Mouse (Mus musculus): Measurements from ENCODE around the gene Fig4. TPM values are rescaled to one million over a fixed set of nuclear protein-coding genes. Genes with fewer than 3 reads are reported as not detected.

Fig4 gene
- total RNA-seq, 2 experiments from 2014 or later, result 7.3 to 7.6 TPM

DNA sequence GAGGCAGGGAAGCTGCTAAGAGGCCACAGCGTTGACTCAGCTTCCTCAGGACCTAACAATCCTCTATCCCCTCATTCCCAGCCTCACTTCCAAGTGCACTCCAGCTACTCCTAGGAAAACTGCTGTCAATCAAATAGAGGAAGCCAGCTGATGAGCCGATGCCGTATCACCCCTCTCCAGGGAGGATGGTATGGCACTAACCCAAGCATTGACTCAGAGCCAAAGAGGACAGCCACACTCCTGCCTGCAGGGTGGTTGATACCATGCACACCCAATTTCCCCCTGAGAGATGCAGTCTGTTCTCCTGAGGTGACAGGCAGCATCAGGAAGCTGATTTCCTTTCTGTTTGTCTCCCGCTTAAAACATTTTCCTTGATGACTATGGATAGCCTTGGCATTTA, 81.9 kb downstream of the Fig4 start:
- no peak for DNase-seq (ENCODE audit: low spot score)

DNA sequence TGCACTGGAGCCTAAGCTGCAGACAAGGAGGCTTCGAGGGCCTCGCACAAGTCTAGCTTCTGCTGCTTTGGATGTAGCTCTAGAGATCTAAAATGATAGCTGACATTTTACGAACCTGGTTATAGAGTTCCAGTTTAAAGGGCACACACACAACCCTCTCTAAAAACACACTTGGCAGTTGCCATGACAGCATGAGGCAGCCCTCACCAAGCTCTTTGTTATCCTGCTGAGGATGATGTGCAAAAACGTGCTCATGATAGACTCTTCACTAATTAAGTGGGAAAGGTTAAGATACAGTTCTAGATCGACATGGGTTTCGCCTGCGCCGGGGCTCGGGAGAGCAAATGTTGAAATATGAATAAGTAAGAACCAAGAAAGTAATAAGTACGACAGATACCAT, 84.2 kb downstream of the Fig4 start:
- no peak for DNase-seq (ENCODE audit: low spot score)

DNA sequence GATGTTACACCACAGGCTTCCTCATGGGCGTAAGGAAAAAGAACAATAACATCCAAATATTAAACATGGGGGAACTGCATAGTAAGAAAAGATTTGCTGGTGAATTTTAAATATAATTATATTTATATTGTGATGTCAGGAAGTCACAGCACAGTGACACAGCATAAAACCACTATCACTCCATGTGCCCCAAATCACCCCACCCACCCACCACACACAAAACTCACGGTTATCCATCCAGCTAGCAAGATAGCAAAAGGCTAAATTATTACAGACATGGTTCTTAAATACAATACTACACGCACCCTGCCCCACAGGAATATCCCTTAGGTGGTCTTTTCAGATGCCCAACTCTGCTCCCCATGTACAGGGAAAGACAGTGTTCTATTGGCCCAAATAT, 89.0 kb downstream of the Fig4 start:
- DNase-seq (ENCODE audit: low spot score), result no peak

DNA sequence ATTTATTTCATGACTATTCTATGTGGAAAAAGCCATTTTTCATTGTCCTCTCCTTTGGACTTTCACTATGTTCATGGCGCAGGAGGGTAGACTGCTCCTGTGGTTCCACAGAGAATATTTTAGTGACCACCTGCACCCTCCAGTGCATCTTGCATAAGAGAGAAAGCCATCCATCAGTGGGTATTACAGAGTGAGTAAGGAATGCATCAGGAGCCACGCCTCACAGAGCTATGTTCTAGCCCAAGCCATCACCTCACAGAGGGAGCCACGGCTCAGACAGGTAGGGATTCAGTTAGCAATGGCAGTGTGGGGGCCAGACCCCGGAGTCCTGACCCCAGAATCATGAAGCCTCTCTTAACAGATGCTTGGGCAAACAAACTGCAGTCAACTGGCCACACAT, 93.5 kb downstream of the Fig4 start:
- DNase-seq (ENCODE audit: low spot score), result no peak

DNA sequence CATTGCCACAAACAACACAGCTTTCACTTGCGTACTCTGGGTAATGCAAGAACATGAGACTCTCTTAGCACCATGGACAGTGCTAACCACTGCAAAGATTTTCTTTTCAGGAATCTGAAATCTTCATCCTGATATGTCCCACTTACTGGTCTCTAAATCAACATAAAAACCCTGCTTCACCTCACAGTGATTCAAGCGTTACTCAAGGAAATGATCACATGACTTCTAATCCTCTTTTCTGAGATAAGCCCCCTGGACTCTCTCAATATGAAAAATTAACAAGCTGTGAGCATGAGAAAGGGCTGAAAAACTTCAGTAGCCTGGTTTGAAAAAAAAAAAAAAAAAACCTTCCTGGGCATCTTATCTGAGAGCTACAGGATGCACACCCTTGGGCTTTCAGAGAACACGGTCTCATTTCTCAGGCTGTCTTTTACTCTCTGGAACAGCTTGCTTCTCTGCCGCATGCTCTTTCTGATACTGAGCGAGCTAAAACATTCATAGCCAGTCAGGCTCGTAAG, 94.1 kb downstream of the Fig4 start:
- no peak for DNase-seq (ENCODE audit: low spot score)

DNA sequence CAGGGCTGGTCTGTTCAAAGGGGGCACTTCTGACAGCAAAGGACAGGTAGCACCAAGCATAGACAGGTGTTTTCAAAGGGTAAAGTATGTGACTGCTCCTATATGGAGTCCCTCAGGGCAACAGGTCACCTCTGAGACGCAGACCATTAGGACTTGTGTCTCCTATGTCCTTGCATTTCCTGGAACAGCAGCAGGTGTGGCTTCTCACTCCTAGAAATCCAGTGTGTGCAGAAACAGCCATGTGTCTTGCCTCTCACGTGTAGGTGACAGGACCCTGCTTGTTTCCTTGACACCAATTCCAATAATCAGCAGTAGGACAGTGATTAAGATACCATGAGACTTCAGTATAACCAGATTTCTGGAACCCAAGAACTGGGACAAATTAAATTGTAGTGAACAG, 97.4 kb downstream of the Fig4 start:
- DNase-seq (ENCODE audit: low spot score), result no peak

DNA sequence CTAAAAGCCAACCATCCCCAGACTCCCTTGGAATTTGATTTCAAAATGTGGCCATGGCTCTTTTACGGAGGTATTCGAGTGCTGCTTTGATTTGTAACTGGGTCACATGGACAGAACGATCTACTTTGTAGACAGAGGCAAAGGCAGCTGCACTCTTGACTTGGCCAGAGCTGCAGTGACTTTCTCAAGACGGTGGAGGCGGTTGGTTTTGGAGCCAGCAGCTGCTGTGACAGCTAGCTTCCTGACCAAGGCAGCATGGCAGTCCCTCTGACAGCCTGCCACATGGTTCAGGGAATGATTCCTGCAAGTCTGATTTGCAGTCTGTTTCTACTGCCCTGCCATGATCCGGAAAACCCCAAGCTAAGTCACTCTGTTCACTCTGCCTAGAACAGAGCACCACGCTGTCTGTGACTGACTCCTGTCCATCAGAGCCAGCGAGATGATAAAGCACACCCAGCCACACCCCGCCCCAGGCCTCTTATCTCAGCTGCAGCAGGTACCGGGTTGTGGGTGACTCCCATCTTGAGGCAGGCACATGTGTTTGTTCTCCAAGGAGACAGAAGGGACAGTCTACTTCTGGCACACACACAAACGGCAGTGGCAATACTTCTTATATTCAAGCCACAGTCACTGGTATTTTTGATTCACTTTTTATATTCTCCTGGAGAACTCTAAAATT, 98.3 kb downstream of the Fig4 start:
- DNase-seq (ENCODE audit: low spot score), result no peak

DNA sequence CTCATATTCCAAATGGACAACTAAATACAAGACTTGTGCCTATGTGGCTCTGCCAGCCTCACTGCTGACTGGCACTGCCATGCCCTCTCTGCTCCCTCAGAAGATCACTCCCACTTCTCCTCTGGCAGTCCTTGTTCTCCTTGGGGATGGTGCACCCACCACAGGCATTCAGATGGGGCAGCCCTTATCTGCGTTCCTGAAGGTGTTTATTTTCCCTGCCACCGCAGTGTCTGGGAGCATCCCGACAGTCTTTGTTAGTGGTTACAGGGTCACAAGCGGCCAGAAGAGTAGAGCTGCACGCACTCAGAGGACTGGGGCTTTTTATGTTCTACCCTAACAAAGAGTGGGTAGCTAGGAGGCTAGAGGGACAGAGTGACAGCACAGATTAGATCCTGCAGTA, 98.9 kb downstream of the Fig4 start:
- DNase-seq (ENCODE audit: low spot score), result no peak

DNA sequence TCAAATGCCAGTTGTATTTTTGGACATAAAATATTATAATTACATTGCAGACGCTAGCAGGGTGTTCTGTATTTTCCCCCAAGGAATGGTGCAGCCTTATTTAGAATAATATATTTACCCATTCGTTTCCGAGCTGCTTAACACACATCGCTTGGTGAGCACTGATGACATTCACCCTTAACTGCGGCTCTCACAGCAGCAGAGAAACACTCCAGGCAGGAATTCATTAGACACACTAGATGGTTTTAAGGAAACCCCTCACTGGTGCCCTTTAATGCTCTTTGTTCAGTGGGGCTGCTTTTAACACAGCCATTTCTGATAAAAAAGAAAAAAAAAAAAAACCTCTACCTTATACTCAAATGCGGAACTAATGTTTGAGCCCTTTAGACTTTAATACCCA, 104.3 kb downstream of the Fig4 start:
- no peak for DNase-seq (ENCODE audit: low spot score)

DNA sequence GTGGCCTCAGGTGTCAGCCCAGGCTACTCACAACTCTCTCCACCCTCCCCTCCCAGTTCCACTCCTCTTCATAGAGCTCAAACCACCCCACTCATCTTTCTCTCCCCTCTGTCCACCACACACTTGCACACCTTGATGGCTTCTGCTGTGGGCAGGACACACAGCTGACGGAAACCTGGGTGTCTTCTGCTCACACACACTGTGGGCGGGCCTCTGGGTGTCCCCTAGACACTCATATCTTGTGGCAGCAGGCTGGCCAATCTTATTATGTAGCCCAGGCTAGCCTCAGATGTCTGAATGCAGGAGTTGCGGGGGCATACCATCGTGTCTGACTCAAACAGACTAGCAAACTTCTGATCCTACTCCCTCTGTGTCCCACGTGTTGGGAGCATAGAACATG, 105.3 kb downstream of the Fig4 start:
- DNase-seq (ENCODE audit: low spot score), result no peak

DNA sequence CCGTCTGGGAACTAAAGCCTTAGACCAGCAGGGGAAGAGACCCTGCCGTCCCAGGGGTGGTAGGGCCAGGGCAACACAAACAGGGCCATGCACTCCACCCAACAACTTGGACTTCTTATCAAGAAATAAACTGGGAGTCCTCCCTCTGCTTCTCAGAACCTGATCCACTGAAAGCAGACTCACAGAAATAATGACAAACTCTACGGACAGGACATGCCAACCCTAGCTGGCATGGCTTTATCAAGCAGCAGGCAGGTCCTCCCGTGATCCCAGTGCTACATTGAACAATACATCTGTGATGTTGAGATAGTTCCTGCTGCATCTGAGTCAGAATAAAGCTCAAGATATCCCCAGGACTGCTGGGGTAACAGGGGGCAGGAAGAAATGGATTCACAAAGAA, 106.8 kb downstream of the Fig4 start:
- DNase-seq (ENCODE audit: low spot score), result no peak

DNA sequence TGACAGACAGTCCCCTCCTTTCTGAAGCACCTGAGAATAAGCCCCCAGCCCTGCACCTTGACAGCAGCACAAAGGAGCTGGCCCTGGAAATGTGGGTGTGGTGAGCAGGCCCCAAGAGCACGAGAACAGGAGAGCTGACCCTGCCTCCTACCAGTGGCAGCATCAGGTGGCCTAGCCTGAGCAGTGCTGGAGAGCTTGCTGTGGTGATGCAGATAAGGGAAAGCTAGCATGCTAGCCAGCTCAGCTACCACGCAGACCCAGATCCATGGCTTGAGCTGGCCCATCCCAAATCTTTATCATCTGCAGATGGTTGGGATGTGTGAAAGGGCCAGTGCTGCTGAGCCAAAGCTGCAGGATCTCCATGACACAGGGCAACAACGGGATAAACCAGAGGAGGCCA, 113.7 kb downstream of the Fig4 start:
- DNase-seq (ENCODE audit: low spot score), result no peak

DNA sequence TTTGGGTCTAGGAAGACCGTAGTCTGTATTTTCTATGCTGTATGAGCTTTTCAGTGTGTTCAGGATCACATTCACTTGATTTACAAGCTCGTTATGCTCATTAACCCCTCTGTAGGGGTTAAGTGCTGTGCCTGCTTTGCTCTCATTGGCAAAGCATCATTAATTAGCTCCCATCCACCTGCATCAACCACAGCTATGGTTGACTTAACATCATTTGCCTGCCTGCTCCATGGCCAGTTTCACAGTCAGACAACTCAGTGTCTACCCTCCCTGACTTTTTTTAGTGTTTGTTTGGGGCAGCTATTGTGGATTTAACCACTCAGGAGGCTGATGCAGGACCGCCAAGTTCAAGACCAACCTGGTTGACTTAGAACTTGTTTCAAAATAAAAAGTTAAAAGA, 119.1 kb downstream of the Fig4 start:
- DNase-seq (ENCODE audit: low spot score), result no peak

DNA sequence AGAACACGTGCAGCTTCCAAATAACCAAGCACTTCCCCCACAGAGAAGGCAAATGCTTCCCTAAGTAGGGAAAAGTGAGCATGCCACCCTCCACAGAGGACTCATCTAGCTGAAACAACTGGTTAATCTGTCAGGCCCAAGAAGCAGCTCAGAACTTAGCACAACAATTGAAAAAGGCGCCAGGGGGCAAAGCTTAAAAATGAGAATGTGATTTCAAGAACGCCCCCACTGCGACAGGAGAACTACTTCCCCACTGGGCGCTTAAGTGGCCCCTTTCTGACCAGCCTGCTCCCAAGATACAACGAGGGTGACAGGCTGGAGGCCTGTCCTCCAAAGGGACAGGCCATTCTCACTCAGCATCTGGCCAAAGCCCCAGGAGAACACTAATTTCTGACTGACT, 120.4 kb downstream of the Fig4 start:
- no peak for DNase-seq (ENCODE audit: low spot score)

DNA sequence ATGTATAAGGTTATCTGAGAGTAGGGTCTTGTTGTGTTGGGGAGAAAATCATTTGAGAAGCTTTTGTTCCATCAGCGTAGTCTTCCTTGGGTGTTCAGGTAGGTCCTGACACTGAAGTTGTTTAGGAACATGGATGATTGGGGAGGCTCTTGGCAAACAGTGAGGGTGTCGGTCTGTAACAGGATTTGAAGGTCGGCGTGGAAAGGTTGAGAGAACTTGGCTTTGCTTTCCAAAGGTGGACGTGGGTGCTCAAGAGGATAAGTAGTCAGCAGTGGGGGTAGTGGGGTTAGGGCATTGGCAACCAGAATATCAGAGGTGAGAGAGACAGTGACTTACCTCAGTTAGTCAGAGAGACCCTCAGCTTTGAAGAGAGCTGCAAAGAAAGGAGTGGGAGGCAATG, 136.9 kb downstream of the Fig4 start:
- DNase-seq (ENCODE audit: low spot score), result no peak

DNA sequence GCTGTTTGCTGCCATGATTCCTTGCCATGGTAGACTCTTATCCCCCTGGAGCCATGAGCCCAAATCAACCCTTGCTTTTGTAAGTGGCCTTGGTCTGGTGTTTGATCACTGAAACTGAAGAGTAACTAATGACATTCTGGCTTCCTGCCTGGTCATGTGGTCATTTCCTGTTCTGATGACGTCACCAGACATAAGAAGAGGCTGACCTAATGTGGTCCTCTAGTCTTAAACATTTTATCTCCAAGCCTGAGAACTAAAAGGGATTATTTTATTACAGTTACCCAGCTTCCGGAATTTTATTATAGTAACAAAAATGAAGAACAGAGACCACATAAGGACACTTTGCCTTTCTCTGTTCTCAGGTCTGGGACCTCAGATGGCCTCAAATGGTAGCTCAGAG, 140.0 kb downstream of the Fig4 start:
- DNase-seq (ENCODE audit: low spot score), result no peak

DNA sequence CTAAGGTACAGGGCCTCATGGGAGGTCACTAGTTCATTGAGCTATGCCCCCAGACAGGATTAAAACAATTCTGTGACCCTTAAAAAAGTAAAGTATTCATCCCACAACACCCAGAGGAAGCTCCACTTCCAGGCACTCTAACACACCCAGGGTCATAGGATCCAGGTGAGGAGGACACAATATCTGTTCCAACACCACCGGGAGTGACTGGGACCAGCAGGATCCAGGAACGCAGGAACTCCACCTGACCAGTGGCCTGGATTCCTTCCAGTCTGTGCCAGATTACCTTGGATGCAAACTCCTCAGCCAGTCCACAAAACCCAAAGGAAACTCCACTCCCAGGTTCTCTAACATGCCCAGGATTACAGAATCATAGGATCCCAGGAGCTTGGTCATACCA, 145.8 kb downstream of the Fig4 start:
- no peak for DNase-seq (ENCODE audit: low spot score)

DNA sequence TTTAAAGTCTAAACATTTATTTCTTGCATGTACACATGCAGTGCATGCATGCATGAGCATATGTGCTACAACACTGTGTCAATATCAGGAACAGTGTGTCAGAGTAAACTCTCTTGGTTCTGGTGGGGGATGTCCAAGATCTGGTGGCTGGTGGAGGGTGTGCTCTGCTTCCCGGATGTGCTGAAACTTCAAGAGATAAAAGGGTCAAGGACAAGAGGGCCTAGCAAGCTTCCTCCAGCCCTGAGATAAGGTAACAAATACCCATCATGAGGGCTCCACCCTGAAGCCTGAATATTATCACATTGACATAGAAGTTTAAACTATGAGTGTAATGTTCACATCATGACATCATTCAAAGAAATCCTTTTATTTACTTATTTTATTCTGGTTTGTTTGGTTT, 146.4 kb downstream of the Fig4 start:
- DNase-seq (ENCODE audit: low spot score), result no peak

DNA sequence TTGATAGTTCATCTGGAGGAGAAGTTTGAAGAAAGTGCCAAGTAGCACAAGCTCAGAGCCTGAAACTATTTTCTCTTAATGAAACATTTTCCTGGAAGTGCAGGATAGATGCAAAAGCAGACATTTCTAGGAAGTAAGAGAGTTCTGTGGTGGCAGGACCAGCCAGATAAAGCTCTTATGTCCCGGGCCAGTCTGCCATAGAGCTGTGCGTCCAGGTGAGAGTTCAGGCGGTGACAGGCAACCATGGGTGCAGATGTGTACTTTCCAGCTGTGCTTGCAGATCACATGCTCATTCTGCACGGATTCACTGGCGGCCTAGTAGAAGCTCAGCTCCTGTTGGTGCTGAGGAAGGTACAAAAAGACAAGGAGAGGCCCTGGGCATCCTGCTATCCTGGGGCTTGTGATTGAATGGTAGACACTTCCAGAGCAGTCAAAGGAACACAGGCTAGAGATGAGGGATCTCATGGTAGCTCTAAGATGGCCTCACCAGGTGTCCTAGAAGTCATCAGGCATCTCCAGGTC, 149.8 kb downstream of the Fig4 start:
- DNase-seq (ENCODE audit: low spot score), result no peak

DNA sequence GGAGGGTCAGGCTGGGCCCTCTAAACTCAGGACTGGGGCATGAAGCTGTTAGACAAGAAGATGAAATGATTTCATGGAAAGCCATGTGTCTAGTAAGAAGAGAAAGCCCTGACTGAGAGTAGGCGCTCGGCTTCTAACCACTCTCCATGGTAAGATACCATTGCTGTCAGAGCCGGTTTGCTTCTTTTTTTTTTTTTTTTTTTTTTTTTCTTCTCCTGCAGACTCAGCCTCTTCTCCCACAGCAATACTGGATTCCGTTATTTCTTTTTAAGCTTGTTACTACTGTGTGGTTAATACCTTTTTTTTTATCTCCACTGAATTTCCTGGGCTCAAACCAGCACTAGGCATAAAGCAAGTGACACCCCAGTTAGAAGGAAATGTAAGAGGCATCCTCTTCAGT, 151.2 kb downstream of the Fig4 start:
- DNase-seq (ENCODE audit: low spot score), result no peak

DNA sequence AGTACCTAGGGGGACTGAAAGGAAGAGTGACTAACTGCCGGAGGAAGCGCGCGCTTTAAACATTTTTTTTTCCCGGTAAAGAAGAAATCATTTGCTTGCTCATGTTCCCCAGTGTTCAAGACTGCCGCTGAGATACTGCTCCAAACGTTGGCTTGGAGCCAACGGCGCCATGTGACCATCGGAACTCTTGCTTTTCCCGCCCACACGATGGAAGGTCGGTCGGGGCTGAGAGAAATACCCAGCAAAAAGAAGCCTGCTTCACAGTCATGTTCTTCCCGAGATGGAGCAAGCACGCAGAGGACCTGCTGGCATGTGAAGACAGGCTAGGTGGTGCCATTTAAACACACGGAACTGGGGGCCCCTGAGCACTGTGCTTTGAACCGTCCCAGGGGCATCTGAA, 151.6 kb downstream of the Fig4 start:
- no peak for DNase-seq (ENCODE audit: low spot score)

DNA sequence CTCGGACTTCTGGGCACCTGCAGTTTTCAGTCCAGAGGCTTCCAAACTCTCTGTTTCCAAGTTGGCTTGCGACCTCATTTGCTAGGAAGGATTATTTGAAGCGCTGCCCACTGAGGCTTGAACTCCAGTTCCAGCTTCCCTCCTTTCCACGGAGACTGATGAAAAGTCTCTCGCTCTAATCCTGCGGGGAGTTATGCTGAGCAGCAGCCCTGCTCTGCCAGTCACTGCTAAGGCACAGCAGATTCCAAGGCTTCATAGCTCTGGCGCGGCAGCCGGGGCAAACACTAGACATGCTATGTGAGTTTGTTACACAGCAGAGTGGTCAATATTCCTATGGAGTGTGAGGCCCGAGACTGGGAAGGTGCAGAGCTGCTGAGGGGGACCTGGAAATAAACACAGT, 152.0 kb downstream of the Fig4 start:
- DNase-seq (ENCODE audit: low spot score), result no peak

DNA sequence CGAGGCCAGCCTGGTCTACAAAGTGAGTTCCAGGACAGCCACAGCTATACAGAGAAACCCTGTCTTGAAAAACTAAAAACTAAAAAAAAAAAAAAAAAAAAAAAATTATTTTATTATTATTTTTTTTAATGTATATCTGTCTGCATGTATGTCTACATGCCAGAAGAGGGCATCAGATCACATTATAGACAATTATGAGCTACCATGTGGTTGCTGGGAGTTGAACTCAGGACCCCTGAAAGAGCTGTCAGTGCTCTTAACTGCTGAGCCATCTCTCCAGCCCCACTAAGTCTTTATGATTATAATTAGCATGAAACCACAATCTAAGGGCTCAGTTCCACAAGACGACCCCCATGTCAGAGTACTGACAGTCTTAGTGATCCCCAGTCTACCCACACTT, 152.6 kb downstream of the Fig4 start:
- no peak for DNase-seq (ENCODE audit: low spot score)

DNA sequence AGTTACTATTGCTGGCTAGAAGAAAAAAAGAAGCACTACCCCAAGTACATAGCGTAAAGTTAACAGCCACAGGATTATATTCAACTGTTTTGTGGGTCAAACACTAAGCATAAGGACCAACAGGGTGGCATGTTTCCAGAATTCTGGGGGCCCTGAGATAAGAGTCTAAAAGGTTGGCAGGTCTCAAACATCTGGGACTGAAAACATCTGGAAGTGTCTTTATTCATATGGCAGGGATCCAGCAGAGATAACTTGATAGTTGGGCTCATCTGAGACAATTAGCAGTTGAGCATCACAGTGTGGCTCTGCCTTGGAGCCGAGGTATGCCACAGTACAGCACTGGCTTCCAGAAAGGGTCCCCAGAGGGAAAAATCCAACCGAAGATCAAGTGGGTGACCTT, 153.8 kb downstream of the Fig4 start:
- DNase-seq (ENCODE audit: low spot score), result no peak
